Mouse (Mus musculus): ENCODE data around the gene Taar7b.

DNA sequence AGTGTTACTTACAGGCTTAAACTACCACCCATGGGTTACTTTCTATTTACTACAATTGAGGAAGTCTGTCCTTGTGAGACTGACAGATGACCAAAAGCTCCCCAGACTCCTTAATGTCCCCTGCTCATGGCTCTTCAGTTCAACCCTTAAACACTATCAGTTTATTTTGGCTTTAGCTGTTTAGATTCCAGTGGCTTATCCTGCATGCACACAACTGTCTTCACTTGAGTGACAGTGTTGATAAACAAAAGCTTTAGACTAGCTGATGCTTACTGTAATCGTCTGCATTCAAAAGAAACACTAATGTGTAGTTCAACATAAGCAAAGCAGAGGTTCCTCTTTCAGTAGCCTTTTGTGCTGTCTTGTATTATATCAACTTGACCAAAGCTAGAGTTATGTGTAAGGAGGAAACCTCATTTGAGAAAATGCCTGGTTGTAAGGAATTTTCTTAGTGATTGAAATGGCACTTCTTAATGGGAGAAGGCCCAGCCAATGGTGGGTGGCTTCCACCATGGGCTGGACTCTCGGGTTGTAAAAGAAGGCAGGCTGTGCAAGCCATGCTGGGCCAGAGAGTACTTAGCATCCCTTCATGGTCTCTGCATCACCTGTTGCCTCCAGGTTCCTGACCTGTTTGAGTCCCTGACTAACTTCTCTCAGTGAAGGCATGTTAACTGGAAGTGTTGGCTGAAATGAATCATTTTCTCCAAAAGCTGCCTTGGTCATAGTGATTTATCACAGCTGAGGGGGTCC lies 40.6 kb downstream of the Taar7b start:
- no peak for TF ChIP-seq CTCF (IDR thresholded peaks at IDR 0.05; ENCODE audit: low read depth, low read length)
- no peak for TF ChIP-seq POLR2AphosphoS5 (IDR thresholded peaks at IDR 0.05; ENCODE audit: insufficient replicate concordance, low read depth, low read length)
- no peak for TF ChIP-seq GATA1 (IDR thresholded peaks at IDR 0.05; ENCODE audit: borderline replicate concordance, low read length)
- no peak for TF ChIP-seq GATA2 (IDR thresholded peaks at IDR 0.05; ENCODE audit: borderline replicate concordance, low read depth, low read length)
